Mouse (Mus musculus): ENCODE data around the gene C1qtnf2. TPM values are rescaled to one million over a fixed set of nuclear protein-coding genes. Genes with fewer than 3 reads are reported as not detected.

Gene C1qtnf2
- total RNA-seq, 2 experiments from 2014 or later: 2.3 to 2.9 TPM

DNA sequence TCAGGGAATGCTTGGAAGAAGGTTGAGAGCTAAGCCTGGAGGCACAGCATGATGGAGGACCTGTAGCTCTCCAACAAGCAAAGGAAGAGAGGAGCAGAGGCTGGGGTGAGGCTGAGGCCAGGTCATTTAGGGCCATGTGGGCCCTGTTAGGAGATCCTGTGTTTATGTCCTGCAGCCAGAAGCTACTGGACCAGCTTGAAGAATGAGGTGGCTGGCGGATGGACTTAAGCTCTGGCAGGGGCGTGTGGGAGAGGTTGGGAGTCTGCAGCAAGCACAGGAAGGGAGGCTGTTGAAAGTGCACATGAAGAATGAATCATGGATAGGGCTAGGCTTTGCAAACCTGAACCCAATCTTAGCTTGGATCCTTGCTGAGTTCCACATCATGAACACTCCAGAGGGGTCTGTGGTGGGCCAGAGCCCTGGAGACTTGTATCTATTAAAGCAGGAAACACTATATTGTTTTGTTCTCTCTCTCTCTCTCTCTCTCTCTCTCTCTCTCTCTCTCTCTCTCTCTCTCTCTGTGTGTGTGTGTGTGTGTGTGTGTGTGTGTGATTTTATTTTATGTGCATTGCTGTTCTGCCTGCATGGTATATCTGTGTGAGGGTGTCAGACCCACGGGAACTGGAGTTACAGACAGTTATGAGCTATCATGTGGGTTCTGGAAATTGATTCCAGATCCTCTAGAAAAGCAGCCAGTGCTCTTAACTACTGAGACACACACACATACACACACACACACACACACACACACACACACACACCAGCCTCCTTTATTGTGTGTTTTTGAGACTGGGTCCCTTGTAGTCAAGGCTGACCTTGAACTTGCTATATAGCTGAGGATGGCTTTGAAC, 7.8 kb downstream of the C1qtnf2 start:
- no peak for DNase-seq (ENCODE audit: low spot score in 2 of 2)

DNA sequence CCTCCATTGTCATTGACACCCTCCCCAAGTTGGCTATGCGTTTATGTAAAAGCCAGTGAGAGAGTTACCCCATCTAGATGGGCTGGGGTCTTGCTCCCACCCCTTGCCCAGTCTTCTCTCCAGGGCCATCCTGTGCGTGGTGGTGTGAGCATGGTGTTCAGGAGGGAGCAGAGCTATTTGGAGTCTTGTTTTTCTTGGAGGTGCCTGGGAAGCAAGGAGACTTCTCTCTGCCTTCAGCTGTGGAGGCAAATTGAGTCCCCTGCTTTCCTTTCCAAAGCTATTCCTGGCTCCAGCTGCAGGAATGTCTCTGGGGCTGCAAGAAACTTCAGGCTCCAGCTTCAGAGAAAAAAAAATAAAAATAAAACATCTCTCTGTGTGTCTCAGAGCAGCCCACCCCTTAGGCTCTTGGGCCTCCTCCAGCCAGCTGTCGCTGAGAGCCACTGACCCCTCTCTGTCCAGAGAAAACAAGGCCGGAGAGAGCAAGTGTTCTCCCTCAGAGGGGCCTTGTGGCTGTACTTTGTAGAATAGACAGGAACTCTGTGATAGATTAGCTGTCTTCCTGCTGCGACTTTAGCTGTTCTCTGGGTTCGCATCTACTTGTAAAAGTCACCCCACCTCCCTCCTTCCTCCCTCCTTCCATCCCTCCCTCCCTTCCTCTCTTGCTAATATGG, 9.2 kb downstream of the C1qtnf2 start:
- no peak for DNase-seq (ENCODE audit: low spot score in 2 of 2)

DNA sequence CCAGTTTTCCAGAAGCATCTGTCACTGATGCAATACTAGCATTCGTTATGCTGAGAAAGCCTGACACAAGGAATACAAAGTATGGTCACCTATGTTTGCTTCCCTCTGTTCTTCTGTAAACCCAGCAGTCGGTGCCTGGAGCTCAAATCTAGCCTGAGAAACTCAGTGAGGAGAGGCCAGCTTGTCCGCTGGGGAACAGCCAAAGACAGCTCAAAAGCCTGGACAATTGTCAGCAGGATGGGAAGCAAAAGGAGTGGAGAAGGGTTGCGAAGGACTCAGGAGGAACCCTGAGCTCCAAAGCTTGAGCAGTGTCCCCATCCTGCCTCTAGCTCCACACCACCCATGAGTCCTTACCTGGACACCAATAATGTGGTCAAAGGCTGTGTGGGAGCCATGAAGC, 10.0 kb downstream of the C1qtnf2 start:
- DNase-seq (ENCODE audit: low spot score in 2 of 2): no peak

DNA sequence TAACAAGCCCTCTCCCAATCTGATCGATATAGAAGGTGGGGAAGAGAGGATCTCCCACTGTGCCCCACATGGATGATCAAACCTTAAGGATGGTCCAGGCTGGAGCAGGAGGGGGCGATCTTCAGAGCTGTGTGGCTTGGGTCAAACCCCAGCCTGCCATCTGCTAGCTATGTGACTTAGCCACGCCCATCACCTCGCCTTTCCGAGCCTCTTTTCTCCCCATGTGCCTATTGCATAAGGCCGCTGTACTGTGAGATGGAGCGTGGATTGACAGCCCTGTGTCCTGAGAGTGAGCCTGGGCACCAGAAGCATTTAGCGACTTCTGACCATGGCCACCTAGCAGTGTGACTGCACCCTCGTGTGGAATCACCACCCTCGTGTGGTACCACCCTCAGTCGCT, 10.6 kb downstream of the C1qtnf2 start:
- no peak for DNase-seq (ENCODE audit: low spot score in 2 of 2)

DNA sequence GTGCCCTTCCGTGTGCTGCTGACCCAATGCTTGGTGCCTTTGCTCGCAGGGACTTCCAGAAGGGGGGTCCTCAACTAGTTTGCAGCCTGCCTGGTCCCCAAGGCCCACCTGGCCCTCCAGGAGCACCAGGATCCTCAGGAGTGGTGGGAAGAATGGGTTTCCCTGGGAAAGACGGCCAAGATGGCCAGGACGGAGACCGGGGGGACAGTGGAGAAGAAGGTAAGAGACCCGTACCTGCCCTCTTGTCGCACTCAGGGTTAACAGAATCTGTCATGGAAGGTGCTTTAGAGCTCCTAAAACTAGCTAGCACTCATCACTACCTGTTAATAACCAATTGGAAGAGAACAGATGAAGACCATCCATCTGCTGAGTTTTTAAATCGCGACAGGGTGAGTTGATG, 11.8 kb downstream of the C1qtnf2 start:
- no peak for DNase-seq (ENCODE audit: low spot score in 2 of 2)

DNA sequence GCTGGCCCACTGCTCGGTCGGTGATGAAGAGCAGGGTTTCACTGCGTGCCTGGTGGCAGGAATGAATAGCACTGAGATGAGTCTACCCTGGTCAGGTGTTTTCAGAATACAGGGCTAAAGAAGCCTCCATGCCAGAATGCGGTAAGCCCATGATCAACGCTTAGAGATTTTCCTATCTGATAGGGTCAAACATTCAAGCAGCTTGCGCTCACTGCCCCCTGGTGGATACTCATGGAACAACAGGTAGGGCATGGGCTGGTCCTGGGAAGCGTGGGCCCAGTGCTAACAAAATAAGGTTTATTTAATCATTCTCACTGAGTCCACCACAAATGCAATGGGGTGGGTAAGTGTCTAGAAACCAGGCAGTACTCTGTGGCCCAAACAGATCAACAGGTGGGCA, 18.6 kb downstream of the C1qtnf2 start:
- DNase-seq (ENCODE audit: low spot score in 2 of 2): peak; percentile 68 to 81

DNA sequence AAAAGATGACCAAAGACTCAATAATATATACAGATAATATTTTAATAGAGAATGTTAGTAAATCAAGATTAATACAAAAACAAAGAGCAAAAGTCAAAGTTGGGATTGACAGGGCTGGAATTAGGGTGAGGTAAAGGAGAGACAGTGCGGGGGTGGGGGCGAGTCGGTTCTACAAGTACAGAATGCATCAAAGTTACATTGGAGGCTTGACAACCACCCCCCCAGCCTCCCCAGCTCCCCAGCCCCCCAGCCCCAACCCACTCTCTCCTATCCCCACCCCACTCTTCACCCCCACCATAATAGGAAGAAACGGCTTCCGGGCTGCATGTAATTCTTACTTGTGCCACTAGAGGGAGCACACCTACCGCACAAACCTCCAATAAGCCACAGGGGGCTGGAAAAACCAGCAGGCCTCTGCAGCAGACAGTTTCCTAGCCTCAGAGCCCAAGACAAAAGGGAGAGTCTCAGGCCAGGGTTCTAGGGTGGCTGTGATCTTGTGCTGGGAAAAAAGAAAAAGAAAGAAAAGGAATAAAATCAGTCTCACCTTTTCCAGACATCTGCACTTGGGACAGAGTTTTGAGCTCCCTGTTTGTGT, 19.8 kb downstream of the C1qtnf2 start:
- peak; percentile 76 to 77 for DNase-seq (ENCODE audit: low spot score in 2 of 2)

DNA sequence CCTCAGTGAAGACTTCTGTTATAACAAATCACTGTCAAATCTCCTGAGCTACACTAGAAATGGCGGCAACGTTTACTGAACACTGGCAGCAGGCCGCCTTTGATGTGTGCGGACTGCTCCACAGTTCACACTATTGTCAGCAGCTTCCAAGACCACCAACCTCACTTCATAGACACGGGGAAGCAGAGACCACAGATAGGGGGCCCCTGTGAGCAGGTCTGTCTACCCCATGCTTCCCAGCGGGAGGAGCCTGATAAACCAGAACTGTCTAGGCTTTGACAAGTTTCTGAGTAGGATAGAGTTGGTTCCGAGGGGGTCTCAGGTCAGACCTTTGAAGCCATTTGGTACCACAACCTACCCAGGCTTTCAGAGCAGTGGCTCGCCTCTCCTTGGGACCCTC, 21.0 kb downstream of the C1qtnf2 start:
- DNase-seq (ENCODE audit: low spot score in 2 of 2): no peak

DNA sequence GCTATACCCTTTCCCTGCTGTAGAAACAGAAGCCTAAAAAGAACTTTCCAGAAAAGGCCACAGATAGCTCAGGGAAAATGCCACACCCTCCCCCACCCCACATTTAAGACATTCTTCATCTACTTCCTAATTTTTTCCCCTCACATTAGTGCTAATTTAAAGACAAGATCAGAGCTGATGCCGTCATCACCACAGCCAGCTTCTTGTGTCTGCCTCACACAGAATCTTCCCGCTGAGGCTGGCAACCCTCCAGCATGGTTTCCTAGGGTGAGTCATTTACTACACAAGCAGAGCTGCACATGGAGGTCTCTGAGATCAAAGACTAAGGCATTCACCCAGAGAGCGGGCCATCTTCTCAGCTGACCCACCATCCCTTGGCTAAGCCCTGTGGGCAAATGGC, 21.5 kb downstream of the C1qtnf2 start:
- DNase-seq (ENCODE audit: low spot score in 2 of 2): peak; percentile 48 to 56

DNA sequence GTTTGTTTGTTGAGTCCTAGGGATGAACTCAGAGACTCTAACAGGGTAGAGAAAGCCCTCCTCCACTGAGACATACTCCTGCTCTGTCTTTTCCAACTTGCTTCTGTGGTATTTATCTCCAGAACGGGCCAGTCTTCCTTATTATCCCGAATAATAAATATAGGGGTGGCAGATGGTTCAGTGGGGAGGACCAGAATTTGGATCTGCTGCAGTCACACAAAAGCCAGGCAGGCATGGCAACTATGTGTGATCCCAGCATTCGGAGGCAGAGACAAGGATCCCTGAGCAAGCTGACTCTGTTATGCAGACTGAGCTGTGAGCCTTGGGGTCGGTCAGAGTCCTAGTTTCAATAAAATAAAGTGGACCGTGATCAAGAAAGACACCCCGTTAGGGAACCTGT, 27.2 kb downstream of the C1qtnf2 start:
- DNase-seq (ENCODE audit: low spot score in 2 of 2): no peak

DNA sequence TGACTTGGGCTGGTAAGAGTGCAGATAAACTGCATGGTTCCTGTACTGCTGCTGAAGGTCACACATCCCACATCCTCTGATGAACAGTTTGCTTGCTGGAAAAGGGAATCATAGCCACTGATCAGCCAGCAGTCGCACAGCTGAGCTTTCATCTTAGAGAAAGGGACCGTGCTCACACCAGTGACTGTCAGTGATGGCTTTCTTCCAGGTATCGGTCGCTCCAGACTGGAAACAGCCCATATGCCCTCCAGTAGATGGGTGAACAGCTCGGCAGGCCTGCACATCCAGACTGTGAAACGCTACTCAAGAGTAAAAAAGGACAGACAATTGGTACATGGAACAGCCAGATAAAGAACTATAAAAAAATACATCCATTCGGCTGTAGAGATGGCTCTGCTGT, 31.1 kb downstream of the C1qtnf2 start:
- no peak for DNase-seq (ENCODE audit: low spot score in 2 of 2)

DNA sequence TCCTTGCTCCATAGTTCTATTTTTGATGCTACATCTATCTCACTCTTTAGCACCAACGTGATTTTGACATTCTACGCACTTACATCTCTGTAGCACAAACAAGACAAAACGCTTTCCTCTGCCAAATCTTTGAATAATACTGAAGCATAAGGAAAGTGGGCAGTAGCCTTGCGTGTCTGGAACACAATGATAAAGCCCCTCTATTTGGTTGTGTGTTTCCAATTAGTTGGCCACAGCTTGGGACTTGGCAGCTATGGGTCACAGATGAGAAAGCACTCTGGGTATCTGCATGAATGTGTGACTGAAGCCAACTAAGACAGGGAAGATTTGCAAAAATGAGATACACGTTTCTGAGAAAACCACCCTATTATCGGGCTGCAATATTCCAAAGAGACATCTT, 33.9 kb downstream of the C1qtnf2 start:
- DNase-seq (ENCODE audit: low spot score in 2 of 2): no peak

DNA sequence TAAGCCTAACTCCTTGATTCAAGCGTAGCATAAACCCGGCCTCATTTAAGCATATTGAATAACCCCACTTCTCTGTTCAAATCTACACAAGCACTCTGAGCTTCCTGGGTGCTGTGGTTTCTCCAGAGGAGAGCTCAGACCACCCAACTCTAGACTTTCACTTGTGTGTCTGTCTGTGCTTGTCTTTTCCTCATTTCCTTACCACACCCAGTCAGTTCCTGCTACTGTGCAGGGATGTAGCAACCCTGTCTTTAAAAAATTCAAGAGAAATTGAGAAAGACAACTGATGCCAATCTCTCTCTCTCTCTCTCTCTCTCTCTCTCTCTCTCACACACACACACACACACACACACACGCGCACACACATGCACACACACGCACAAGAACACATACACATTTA, 35.8 kb downstream of the C1qtnf2 start:
- DNase-seq (ENCODE audit: low spot score in 2 of 2): no peak

DNA sequence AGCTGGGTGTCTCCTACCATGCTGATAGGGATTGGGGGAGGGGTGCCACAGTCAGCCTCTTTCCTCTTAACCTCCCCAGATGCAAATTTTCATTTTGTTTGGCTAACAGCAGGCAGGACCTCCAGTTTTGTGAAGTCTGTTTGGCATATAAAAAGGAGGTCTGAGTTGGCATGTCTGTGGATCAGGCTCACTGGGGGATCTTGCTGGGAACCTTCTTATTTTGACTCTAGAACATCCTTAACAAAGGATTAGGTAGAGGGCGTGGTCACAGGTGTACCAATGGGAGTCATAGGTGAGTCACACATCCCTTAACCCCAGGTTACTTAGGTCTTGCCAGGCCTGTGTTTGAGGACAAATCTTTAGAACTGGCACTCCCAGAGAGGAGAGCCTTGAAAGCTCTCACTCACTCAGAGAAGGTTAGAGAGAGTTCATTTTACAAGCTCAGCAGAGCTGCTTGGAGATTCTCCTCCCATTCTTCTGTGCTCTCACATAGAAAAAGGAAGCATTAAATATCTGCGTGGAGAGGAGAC, 38.6 kb downstream of the C1qtnf2 start:
- no peak for DNase-seq (ENCODE audit: low spot score in 2 of 2)

DNA sequence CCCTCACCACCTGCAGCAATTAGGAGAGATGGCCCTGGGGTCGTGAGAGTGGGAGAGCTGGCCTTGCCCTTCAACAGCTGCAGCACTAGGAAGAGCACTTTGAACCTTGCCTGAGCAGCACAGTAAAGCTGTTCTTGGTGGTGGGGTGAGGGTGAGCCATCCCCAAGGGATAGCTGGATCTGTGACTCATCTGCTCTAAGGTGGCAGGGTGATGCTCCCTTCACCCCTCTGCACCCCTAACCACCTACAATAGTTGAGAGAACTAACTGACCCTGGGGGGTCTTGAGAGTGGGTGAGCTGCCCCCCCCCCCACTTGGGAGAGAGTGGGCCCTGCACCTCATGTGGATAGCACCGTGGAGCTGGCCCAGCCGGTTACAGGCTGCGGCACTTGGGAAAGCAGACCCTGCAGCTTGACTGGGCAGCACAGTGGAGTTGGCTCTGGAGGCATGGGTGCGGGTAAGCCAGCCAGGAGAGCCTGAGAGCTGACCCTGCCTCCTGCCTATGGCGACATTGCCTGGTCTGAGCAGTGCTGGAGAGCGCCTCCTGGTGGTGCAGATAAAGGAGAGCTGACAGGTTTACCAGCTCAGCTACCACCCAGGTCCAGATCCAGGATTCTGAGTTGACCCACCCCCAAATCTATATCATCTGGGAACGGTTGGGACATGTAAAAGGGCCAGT, 42.4 kb downstream of the C1qtnf2 start:
- DNase-seq (ENCODE audit: low spot score in 2 of 2): no peak

DNA sequence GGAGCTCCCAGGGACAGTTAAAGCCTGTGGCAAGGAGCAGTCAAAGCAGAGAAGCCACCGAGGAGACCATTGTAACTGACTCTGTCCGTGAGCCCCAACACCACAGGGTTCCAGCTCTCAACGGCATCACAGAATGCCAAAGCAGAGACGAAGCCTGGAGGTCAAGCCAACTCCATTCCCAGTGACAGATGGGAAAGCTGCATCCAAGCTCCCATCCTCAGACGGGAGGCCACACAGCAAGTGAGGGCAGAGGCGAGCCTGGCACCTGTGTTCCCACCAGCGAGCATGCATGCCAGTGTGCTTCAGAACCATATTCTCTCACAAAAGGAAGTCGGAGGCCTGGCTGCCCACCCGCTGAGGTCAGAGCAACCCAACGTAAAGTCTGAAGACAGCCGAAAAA, 43.6 kb downstream of the C1qtnf2 start:
- DNase-seq (ENCODE audit: low spot score in 2 of 2): no peak

DNA sequence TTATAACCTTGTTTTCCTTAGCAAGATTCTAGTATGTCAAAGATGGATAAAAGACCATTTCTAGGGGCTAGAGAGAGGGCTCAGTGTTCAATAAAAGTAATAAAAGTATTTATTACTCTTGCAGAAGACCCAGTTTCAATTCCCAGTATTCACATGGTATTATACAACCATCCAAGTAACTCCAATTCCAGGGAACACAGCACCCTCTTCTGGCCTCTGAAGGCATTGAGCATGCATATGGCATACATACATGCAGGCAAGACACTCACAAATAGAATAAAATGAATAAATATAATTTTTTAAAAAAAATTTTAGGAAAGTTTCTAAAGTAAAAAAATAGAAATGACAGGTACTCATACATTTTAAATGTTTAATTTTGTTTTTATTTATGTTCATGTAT, 44.0 kb downstream of the C1qtnf2 start:
- DNase-seq (ENCODE audit: low spot score in 2 of 2): no peak

DNA sequence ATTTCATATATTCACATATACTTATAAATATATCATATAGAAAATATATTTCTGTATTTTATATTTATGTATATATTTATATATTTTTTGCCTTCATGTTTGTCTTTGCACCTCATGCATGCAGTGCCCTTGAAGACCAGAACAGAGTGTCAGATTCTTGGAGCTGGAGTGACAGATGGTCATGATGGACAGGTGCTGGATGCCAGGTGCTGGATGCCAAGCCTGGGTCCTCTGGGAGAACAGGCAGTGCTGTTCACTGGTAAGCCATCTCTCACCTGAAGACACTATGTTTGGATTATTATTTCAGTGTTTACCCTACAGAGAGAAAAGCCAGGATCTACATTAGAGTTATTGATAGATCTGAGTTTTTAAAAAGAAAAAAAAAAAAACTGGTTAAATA, 44.7 kb downstream of the C1qtnf2 start:
- DNase-seq (ENCODE audit: low spot score in 2 of 2): no peak

DNA sequence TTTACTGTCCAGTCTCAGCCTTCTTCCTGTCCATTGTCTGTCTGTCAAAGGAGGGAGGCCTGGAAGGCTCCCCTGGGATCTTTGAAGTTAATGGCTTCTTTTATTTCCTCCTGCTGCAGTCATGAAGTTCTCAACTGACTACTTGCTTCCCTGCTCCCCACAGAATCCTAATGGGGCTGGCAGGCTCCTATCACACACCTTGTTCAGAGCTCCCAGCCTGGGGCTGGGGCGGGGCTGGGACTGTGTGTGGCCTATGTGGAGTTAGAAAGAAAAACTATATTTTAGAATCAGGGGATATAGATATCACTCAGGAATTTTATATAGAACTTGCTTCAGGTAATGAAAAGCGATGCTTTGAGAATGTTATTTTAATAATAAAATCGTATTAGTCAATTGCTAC, 46.4 kb downstream of the C1qtnf2 start:
- no peak for DNase-seq (ENCODE audit: low spot score in 2 of 2)

DNA sequence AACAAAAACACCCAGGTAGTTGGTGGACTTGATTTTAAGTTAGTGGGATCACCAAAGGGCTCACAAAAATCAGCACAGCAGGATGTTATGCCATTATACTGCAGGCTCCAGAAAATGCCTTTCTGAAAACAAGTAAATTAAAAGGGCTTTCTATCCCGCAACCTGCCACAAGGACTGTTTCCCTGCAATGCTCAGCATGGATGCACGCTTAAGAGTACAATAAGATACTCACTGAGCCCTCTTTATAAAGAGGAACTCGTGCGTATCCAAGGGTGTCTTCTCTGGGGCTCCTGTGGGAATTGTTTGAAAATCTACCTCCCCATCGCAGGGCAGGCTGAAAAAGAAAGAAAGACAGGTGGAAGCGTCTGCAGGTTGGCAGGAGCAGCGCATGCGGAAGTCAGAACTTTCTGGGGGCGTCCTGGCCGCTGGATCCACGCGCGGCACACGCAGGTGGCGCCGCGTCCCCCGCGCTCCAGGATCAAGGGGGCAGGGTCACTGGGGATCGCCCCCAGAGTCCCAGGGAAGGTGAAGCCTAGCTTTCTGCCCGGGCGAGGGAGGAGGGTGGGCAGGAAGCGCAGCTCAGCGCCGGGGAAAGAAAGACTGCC, 54.1 kb downstream of the C1qtnf2 start:
- DNase-seq (ENCODE audit: low spot score in 2 of 2): peak; percentile 37 to 56
